Mouse (Mus musculus) retina, postnatal 7 days (tissue): Measurements from ENCODE around the gene Psmc3ip.
A peak's percentile ranks its signal among the peaks of the same experiment; 100 is the strongest.
"Not testable (repeated sequence)": the region's sequence is repeated elsewhere in the genome, so short reads cannot be mapped to it uniquely, and the experiment has no call there.

Source experiments
- DNase-seq: peaks from one replicate; pipeline ENCODE4 v3.0.0-alpha.2; 2012; ENCODE audit warnings: low read depth, low spot score

The Psmc3ip gene

DNA sequence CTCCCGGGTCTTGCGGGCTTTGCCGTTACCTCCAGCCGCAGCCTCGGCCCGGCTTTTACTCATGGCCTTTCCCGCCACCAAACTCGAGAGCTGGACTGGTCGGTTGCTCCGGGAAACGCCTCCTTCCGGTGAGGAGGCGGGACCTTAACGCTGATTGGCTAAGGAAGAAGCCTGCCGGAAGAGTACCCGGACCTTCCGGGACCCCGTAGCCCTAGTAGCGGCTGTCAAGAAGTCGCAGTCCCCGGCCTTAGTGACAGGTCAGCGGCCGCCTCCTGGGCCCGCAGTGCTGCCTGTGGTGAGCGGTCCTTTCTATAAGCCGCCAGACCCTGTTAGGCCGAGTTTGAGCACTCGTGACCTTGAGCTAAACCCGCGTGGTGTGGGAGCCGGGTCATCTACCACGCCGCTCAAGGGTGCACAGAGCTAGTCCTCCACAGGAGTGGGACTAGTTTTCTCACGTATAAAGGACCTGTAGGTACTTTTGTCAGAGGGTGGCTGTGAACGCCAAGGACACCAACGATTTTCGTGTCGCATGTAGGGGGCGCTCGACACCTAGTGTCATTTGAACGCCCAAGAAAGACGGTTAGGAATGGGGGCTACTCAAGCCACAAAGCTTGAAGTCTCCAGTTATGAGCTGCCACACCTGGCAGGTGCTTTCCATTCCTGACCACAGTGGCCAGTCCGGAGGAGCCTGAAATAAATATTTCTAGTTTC is at the start of gene Psmc3ip:
Gene Psmc3ip (minus strand): TSS at position 123 of the 711 bp plus-strand sequence.
- DNase-seq = peak; percentile 93

DNA sequence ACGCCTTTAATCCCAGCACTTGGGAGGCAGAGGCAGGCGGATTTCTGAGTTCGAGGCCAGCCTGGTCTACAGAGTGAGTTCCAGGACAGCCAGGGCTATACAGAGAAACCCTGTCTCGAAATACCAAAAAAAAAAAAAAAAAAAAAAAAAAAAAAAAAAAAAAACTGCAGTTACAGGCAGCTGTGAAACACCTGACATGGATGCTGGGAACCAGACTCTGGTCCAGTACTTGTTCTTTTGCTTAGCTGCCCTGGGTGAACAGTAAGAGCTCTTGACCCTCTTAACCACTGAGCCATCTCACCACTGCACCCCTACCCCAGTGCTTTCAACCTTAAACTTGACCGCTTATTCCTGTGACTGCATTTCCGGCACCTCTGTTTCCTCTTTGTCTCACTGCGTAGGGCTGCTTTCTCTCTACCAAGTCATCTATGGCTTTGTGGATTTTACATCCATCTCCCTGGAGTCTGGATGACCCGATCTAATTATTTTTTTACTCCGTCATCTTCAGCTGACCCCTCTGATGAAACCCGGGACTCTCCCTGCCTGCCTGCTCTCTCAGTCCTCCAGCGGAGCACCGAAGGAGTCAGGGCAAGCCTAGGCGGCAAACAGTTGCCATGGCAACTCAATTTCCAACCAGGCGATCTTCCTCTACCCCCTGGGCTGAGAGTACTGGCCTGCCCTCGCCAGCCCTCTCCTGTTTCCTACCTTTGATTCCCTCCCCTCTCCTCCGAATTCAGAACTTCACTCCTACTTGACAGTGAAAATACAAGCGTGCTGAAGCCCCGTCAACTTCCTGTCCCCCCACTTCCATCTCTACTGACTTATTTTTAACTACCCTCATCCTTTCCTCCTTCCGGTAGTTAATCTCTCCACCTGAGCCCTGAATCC is 48.3 kb upstream of the Psmc3ip start:
- no peak for DNase-seq

GRCm38 (mm10) chr11:101142215-101142967 is 47.2 kb upstream of the Psmc3ip start:
- no peak for DNase-seq

- no peak for DNase-seq
Measured at GRCm38 (mm10) chr11:101141088-101141487, 45.9 kb upstream of the Psmc3ip start.

GRCm38 (mm10) chr11:101140164-101140819 is 45.1 kb upstream of the Psmc3ip start:
- no peak for DNase-seq

- DNase-seq = peak; percentile 51
Measured at GRCm38 (mm10) chr11:101138536-101139181, 43.4 kb upstream of the Psmc3ip start.

- no peak for DNase-seq
Measured at GRCm38 (mm10) chr11:101137000-101137399, 41.8 kb upstream of the Psmc3ip start.

DNA sequence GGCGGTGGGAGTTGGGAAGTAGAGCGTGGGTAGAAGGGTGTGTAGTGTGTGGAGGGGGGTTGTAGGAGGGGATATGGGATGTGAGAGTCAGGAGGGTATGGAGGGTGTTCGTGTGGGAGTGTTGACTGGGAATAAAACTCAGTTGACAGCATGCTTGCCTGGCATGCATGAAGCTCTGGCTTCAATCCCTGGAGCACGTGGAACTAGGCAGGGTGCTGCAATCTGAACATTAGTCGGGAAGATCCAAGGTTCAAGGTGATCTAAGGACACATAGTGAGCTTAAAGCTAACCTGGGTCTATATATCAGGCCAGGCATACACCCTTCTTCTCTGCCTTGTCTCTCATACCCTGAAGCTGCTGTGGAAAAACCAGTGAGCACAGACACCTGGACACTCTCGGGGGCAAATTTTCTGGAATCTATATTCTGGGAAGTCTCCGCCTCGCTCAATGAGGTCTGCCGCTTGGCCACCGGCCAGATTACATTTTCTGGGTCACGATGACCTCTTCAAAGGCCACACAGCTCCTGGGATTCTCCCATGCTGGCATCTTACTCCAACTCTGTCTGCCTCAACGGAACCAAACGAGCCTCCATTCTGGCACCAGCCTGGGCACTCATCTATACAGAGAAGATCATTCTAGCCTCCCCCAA is 39.1 kb upstream of the Psmc3ip start:
- DNase-seq = no peak

GRCm38 (mm10) chr11:101133037-101133436 is 37.8 kb upstream of the Psmc3ip start:
- no peak for DNase-seq

GRCm38 (mm10) chr11:101131701-101132100 is 36.5 kb upstream of the Psmc3ip start:
- peak; percentile 41 for DNase-seq

- DNase-seq = no peak
Measured at GRCm38 (mm10) chr11:101131187-101131586, 36.0 kb upstream of the Psmc3ip start.

DNA sequence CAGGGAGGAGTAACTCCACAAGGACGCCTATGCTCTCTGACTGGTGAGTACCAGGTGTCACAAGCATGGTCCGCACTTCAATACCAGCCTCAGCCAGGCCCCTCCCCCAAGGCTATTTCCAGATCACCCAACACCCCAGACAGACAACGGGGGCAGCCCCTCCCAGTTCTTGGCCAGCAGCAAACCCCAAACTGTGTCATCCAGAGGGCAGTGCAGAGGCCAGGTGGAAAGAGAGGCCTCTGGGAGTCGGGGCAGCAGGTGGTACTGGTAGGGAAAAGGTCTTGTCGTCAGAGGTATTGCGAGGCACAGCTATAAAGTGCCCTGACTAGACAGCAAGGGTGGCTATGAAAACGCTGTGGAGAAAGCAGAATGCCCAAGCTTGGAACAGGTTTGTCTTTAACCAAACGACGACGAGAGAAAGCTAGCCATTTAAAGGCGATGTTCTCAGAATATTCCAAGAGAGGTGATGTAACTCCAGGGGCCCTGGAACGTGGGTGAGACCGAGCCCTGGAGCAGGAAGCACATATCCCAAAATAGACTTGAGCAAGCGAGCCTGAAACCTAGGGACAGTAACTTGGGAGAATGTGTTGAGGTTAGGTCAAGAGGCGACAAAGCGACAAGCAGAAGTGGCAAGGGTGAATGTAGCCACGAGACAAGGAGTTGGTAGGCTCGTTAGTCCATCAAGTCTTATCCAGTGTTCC is 35.0 kb upstream of the Psmc3ip start:
- DNase-seq = no peak

DNA sequence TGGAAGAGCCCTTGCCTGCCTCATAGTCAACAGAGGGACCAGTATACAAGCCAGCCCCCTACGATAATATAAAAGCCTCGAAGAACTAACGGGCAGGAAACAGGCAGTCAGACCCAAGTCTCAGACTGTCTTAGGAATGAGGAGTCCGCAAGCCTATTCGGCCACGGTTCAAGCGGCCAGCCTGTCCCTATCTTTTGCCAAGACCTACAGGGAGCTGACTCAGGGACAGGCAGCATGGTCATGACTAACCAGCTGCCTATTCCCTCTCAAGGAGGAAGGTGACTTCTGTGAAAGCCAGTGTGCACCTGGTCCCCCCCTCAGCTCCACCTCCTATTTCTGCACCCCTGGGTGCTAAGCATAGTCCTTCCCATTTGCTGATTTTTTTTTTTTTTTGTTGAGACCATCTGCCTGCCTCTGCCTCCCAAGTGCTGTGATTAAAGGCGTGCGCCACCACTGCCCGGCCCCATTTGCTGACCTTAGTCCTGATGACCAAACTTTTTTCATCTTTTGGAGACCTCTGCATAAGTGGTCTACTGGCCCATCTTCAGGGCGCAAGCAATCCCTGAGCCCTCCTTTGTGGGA is 33.9 kb upstream of the Psmc3ip start:
- DNase-seq = no peak

GRCm38 (mm10) chr11:101127075-101127474 is 31.8 kb upstream of the Psmc3ip start:
- no peak for DNase-seq

- DNase-seq = not testable (repeated sequence)
Measured at GRCm38 (mm10) chr11:101125008-101125407, 29.8 kb upstream of the Psmc3ip start.

DNA sequence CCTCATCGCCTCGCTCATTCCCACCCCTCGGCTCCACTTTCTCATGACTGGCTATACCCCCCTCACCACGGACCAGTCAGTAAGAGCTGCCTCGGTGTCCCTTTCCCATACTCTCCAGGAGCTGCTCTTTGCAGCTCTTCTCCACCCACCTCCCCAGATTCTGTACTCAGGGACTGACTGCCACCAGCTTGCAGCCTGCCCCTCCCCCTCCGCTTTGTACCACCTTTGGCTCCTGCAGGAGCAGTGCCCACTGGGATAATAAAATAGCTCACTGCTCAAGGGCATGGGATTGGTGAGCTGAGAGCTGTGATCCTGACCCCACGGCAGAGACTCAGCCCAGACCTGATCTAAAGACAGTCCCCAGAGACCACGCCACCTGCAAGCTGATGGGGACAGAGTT is 29.3 kb upstream of the Psmc3ip start:
- not testable (repeated sequence) for DNase-seq

- DNase-seq = no peak
Measured at GRCm38 (mm10) chr11:101120545-101121188, 25.4 kb upstream of the Psmc3ip start.

GRCm38 (mm10) chr11:101119761-101120544 is 24.7 kb upstream of the Psmc3ip start, which contains the start of the genes Retreg3 and Tubg1:
Gene Retreg3 (minus strand): TSS chr11:101119893.
Gene Tubg1 (plus strand): TSS chr11:101119938.
- DNase-seq = peak; percentile 99
